Mouse (Mus musculus): Measurements from ENCODE around the gene Col5a3. TPM values are rescaled to one million over a fixed set of nuclear protein-coding genes. Genes with fewer than 3 reads are reported as not detected.
A peak's percentile ranks its signal among the peaks of the same experiment; 100 is the strongest.

Gene Col5a3
- polyA plus RNA-seq, 1 experiment from 2014 or later: 1.2 TPM

DNA sequence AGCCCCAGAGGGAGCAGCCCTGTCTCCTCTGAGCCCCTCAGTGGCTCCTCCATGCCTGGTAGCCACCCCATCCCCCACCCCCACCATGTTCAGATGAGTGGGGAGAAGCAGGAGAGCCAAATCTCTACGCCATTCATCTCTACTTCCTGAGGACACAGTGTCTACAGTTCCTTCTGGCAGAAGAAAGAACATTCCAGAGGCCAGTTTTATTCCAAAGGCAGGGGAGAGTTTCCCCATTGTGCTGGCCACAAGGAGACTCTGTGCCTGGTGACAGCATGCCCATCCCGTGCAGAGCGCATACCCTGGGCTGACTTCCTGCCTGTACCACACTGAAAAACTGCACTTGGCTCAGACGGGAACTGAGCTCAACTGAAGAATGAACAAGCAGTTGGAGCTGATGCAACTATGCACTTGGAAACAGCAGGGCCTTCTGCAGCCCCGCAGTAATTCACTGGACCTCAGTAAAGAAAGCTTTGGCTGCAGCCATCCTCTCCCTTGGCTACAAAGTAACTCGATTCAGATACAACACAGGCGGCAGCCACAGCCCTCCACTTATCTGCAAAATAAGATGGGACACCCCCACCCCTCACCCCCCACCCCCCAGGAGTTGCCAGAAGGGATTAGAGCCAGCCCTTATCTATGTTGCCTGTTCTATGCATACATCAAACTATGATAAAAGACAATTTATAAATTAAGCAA, 20.6 kb downstream of the Col5a3 start:
- no peak overlapping the region for H3K9ac ChIP-seq

DNA sequence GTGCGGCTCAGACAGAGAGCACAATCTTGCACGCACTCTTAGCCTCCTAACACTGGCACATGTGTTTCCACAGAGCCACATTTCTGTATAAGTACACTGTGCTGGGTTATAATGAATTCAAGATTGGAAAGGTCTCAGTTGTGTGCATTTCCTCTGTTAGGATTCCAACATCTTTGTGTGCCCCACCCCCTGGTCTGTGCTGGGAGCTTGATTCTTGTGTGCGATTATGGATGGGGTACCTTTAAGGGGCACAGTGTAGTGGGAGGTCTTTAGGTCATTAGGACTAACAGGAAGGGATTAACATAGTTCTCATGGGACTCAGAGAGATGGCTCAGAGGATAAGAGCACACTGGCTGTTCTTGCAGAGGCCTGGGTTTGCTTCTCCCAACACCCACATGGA, 24.5 kb downstream of the Col5a3 start:
- WGBS: 86% methylated on average over 3 of the region's 3 CpGs
- no peak overlapping the region for H3K27ac ChIP-seq (replicated peaks)
- H3K4me1 ChIP-seq (replicated peaks): peaks cover 14% of the 10 kb centered on the region
- no peaks in the 10 kb centered on the region for H3K9me3 ChIP-seq
- no peaks in the 10 kb centered on the region for H3K27me3 ChIP-seq
- no peak overlapping the region for H3K4me3 ChIP-seq
- H3K9ac ChIP-seq: no peak overlapping the region
- H3K4me2 ChIP-seq: no peak overlapping the region
- no peaks in the 10 kb centered on the region for H3K36me3 ChIP-seq
- no peak for ATAC-seq (ENCODE audit: low FRiP score, low read depth)

More for the DNA sequence above, 20.6 kb downstream of the Col5a3 start:
- 28% methylated on average over 7 of the region's 7 CpGs for WGBS
- ATAC-seq (ENCODE audit: low FRiP score, low read depth): peak; percentile 96
- Histone ChIP-seq H3K27ac (replicated peaks) (peak overlapping the region; percentile 80), H3K27me3 (no peaks in the 10 kb centered on the region), H3K9me3 (no peaks in the 10 kb centered on the region), H3K4me1 (replicated peaks) (peaks cover 14% of the 10 kb centered on the region), H3K4me3 (no peak overlapping the region), H3K36me3 (no peaks in the 10 kb centered on the region), H3K4me2 (no peak overlapping the region)

DNA sequence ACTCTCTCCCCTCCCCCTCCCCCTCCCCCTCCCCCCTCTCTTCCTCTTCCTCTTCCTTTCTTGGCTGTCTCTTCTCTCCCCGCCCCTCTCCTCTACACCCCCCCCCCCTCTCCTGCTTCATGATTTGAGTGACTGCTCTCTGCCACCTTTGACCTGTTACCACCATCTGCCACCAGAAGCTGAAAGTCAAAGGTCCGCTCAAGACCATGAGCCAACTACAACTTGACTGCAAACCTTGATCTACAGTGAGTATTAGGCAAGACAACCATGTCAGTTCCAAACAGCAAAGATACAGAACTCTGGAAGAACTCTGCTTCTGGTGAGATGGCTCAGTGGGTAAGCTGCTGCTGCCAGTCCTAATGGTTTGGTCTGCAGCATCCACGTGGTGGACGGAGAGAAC, 25.2 kb downstream of the Col5a3 start:
- H3K36me3 ChIP-seq: no peaks in the 10 kb centered on the region
- H3K4me2 ChIP-seq: no peak overlapping the region
- no peaks in the 10 kb centered on the region for H3K9me3 ChIP-seq
- H3K27ac ChIP-seq (replicated peaks): no peak overlapping the region
- 80% methylated on average over 3 of the region's 4 CpGs for whole genome bisulfite sequencing
- H3K4me1 ChIP-seq (replicated peaks): peaks cover 14% of the 10 kb centered on the region
- H3K27me3 ChIP-seq: no peaks in the 10 kb centered on the region
- no peak overlapping the region for H3K4me3 ChIP-seq
- no peak for ATAC-seq (ENCODE audit: low FRiP score, low read depth)
- H3K9ac ChIP-seq: no peak overlapping the region

- Histone ChIP-seq H3K27ac (replicated peaks) (no peak overlapping the region), H3K36me3 (no peaks in the 10 kb centered on the region), H3K27me3 (no peaks in the 10 kb centered on the region), H3K4me2 (no peak overlapping the region), H3K9me3 (no peaks in the 10 kb centered on the region), H3K4me1 (replicated peaks) (no peaks in the 10 kb centered on the region), H3K9ac (no peak overlapping the region), H3K4me3 (no peak overlapping the region)
- 77% methylated on average over 8 of the region's 8 CpGs for WGBS
- ATAC-seq (ENCODE audit: low FRiP score, low read depth): no peak
Observed at GRCm38 (mm10) chr9:20787992-20788391, 26.9 kb downstream of the Col5a3 start.

- 74% methylated on average over 6 of the region's 6 CpGs for WGBS
- no peak for ATAC-seq (ENCODE audit: low FRiP score, low read depth)
- H3K9ac ChIP-seq: no peak overlapping the region
- H3K27me3 ChIP-seq: no peaks in the 10 kb centered on the region
- 0 out of 2 replicates have a peak, but pooled peaks cover 2% of the 10 kb centered on the region for H3K9me3 ChIP-seq
- H3K4me3 ChIP-seq: no peak overlapping the region
- no peaks in the 10 kb centered on the region for H3K4me1 ChIP-seq (replicated peaks)
- H3K27ac ChIP-seq (replicated peaks): no peak overlapping the region
- H3K4me2 ChIP-seq: no peak overlapping the region
- no peaks in the 10 kb centered on the region for H3K36me3 ChIP-seq
Observed at GRCm38 (mm10) chr9:20785055-20785454, 29.8 kb downstream of the Col5a3 start.

DNA sequence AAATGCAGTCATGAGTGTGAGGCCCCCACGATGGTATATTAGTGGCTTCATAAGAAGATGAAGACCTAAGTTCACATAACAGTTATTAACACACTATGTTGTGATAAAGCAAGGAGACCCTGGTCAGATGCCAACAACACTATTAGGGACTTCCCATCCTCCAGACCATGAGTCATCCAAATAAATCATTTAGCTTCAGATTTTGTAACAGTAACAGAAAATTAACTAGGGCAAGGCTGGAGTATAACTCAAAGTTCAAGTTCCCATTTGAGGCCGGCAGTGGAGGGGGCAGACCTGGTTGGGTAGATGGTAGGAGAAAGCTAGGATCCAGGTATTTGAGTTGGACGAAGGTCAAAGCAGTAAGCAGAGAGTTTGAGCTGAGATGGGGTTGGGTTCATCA, 33.6 kb downstream of the Col5a3 start:
- H3K4me2 ChIP-seq: no peak overlapping the region
- no peaks in the 10 kb centered on the region for H3K36me3 ChIP-seq
- H3K9me3 ChIP-seq: 0 out of 2 replicates have a peak, but pooled peaks cover 2% of the 10 kb centered on the region
- whole genome bisulfite sequencing: 82% methylated on average over 3 of the region's 3 CpGs
- no peak overlapping the region for H3K27ac ChIP-seq (replicated peaks)
- H3K4me1 ChIP-seq (replicated peaks): no peaks in the 10 kb centered on the region
- H3K9ac ChIP-seq: no peak overlapping the region
- ATAC-seq (ENCODE audit: low FRiP score, low read depth): no peak
- H3K27me3 ChIP-seq: no peaks in the 10 kb centered on the region
- no peak overlapping the region for H3K4me3 ChIP-seq

DNA sequence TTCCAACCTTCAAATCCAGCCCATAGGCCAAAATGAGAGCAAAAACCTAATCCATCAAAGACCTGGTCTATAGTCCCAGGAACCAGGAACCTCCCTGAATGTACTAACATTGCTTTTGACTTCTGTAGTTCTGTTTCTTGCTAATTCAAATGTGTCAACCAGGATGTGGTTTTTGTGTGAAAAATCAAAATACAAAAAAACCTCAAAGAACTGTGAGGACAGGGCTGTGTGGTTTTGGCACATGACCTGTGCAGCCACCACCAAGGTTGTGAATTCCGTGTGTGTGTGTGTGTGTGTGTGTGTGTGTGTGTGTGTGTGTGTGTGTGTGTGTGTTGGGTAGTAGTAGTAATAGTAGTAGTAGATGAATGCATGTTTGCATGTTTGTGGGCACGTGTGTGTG, 49.6 kb downstream of the Col5a3 start:
- no peaks in the 10 kb centered on the region for H3K27me3 ChIP-seq
- peaks cover 3% of the 10 kb centered on the region for H3K4me1 ChIP-seq (replicated peaks)
- no peak overlapping the region for H3K27ac ChIP-seq (replicated peaks)
- H3K4me2 ChIP-seq: no peak overlapping the region
- H3K4me3 ChIP-seq: no peak overlapping the region
- 90% methylated on average over 2 of the region's 2 CpGs for WGBS
- no peaks in the 10 kb centered on the region for H3K36me3 ChIP-seq
- no peaks in the 10 kb centered on the region for H3K9me3 ChIP-seq
- H3K9ac ChIP-seq: no peak overlapping the region
- ATAC-seq (ENCODE audit: low FRiP score, low read depth): no peak

DNA sequence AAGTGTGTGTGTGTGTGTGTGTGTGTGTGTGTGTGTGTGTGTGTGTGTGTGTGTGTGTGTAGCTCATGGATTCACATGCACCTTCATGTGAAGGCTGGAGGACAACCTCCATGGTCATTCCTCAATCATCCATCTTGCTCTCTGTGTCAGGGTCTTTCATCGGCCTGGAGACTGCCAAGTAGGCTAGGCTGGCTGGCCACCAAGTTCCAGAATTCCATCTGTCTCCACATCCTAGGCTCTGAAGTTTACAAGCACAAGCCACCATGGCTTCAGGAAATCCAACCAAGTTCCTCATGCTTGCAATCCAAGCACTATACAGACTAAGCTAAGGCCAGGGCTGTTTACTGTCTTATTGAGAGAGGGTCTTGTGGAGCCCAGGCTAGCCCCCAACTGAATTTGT, 51.8 kb downstream of the Col5a3 start:
- Histone ChIP-seq H3K4me3 (no peak overlapping the region), H3K4me1 (replicated peaks) (peaks cover 3% of the 10 kb centered on the region), H3K27ac (replicated peaks) (no peak overlapping the region), H3K4me2 (no peak overlapping the region), H3K36me3 (no peaks in the 10 kb centered on the region), H3K27me3 (no peaks in the 10 kb centered on the region), H3K9me3 (no peaks in the 10 kb centered on the region), H3K9ac (no peak overlapping the region)
- 85% methylated on average over 1 of the region's 1 CpGs for WGBS
- ATAC-seq (ENCODE audit: low FRiP score, low read depth): no peak

GRCm38 (mm10) chr9:20762197-20762961, 52.5 kb downstream of the Col5a3 start:
- Histone ChIP-seq H3K4me1 (replicated peaks) (peaks cover 3% of the 10 kb centered on the region), H3K4me2 (no peak overlapping the region), H3K9me3 (no peaks in the 10 kb centered on the region), H3K27me3 (no peaks in the 10 kb centered on the region), H3K4me3 (no peak overlapping the region), H3K9ac (no peak overlapping the region), H3K27ac (replicated peaks) (no peak overlapping the region), H3K36me3 (no peaks in the 10 kb centered on the region)
- 0 out of 2 replicates have a peak, but pooled peaks have one; percentile 14 for ATAC-seq (ENCODE audit: low FRiP score, low read depth)
- 43% methylated on average over 7 of the region's 7 CpGs for WGBS

DNA sequence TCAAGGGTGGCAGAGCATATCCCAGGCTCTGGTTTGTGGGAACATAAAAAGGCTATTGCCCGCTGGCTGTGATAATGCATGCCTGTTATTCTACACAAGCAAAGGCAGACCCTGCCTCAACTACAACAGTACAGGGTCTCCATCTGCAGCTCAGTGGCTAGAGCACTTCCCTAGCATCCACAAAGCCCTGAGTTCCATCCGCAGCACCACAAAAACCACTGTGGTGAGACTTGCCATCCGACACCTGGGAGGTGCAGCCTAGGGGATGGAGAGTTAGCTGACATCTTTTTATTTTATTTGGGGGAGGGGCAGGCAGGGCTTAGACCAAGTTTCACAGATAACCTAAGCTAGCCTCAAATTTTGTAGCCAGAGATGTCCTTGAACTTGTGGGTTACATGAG, 53.5 kb downstream of the Col5a3 start:
- 75% methylated on average over 3 of the region's 3 CpGs for WGBS
- Histone ChIP-seq H3K4me1 (replicated peaks) (peaks cover 3% of the 10 kb centered on the region), H3K27me3 (no peaks in the 10 kb centered on the region)

GRCm38 (mm10) chr9:20760813-20761212, 54.1 kb downstream of the Col5a3 start:
- Histone ChIP-seq H3K4me2 (no peak overlapping the region), H3K27ac (replicated peaks) (no peak overlapping the region)

More for the DNA sequence above, 53.5 kb downstream of the Col5a3 start:
- Histone ChIP-seq H3K9me3 (no peaks in the 10 kb centered on the region), H3K4me3 (no peak overlapping the region), H3K9ac (no peak overlapping the region), H3K4me2 (no peak overlapping the region), H3K36me3 (no peaks in the 10 kb centered on the region), H3K27ac (replicated peaks) (no peak overlapping the region)
- no peak for ATAC-seq (ENCODE audit: low FRiP score, low read depth)

GRCm38 (mm10) chr9:20758896-20759295, 56.0 kb downstream of the Col5a3 start:
- Histone ChIP-seq H3K36me3 (no peaks in the 10 kb centered on the region), H3K27ac (replicated peaks) (no peak overlapping the region), H3K27me3 (no peaks in the 10 kb centered on the region), H3K9ac (no peak overlapping the region), H3K4me1 (replicated peaks) (peaks cover 3% of the 10 kb centered on the region), H3K9me3 (no peaks in the 10 kb centered on the region), H3K4me3 (no peak overlapping the region), H3K4me2 (no peak overlapping the region)
- WGBS: 85% methylated on average over 6 of the region's 6 CpGs
- ATAC-seq (ENCODE audit: low FRiP score, low read depth): no peak

More at GRCm38 (mm10) chr9:20760813-20761212, 54.1 kb downstream of the Col5a3 start:
- no peak for ATAC-seq (ENCODE audit: low FRiP score, low read depth)
- peaks cover 3% of the 10 kb centered on the region for H3K4me1 ChIP-seq (replicated peaks)
- H3K4me3 ChIP-seq: no peak overlapping the region
- no peaks in the 10 kb centered on the region for H3K9me3 ChIP-seq
- H3K9ac ChIP-seq: no peak overlapping the region
- no peaks in the 10 kb centered on the region for H3K27me3 ChIP-seq
- no peaks in the 10 kb centered on the region for H3K36me3 ChIP-seq
- WGBS: 72% methylated on average over 12 of the region's 12 CpGs

All from hindbrain, embryonic 15.5 days (tissue).